Mouse (Mus musculus): ENCODE data around the gene Itpk1. TPM values are rescaled to one million over a fixed set of nuclear protein-coding genes. Genes with fewer than 3 reads are reported as not detected.

Itpk1 gene
- polyA plus RNA-seq, 1 experiment from 2014 or later: 5.5 TPM

GRCm38 (mm10) chr12:102565086-102565485 is 139.6 kb downstream of the Itpk1 start:
- peaks cover 11% of the 10 kb centered on the region for H3K4me1 ChIP-seq (ENCODE audit: control insufficient read depth, low read depth, low read length)
- H3K36me3 ChIP-seq (ENCODE audit: control insufficient read depth, insufficient read depth): no peaks in the 10 kb centered on the region; the same call in 1 of the 2 replicates
- H3K4me3 ChIP-seq (ENCODE audit: low read depth, low read length): no peak overlapping the region
- peak; percentile 92 for ATAC-seq (ENCODE audit: low read depth)
- H3K27ac ChIP-seq (ENCODE audit: low read length): no peak overlapping the region
- WGBS (ENCODE audit: insufficient replicate concordance): 19% methylated on average over 6 of the region's 6 CpGs
- no peak overlapping the region for H3K9ac ChIP-seq (ENCODE audit: low read depth, low read length)
- no peaks in the 10 kb centered on the region for H3K27me3 ChIP-seq (ENCODE audit: control insufficient read depth, insufficient read depth, low read depth, low read length)
- no peak overlapping the region for H3K4me2 ChIP-seq (ENCODE audit: low read depth, low read length)
- no peaks in the 10 kb centered on the region for H3K9me3 ChIP-seq (replicated peaks; ENCODE audit: control insufficient read depth, low read length)

- Histone ChIP-seq H3K4me3 (ENCODE audit: low read depth, low read length) (no peak overlapping the region), H3K9me3 (replicated peaks; ENCODE audit: control insufficient read depth, low read length) (no peaks in the 10 kb centered on the region), H3K9ac (ENCODE audit: low read depth, low read length) (no peak overlapping the region), H3K27ac (ENCODE audit: low read length) (no peak overlapping the region), H3K4me2 (ENCODE audit: low read depth, low read length) (no peak overlapping the region), H3K27me3 (ENCODE audit: control insufficient read depth, insufficient read depth, low read depth, low read length) (peaks cover 16% of the 10 kb centered on the region), H3K36me3 (ENCODE audit: control insufficient read depth, insufficient read depth) (no peaks in the 10 kb centered on the region), H3K4me1 (ENCODE audit: control insufficient read depth, low read depth, low read length) (no peaks in the 10 kb centered on the region; the same call in 1 of the 2 replicates)
- no peak for ATAC-seq (ENCODE audit: low read depth)
- 61% methylated on average over 5 of the region's 5 CpGs for WGBS (ENCODE audit: insufficient replicate concordance)
Measured at GRCm38 (mm10) chr12:102557372-102557771, 147.4 kb downstream of the Itpk1 start.

- no peaks in the 10 kb centered on the region for H3K9me3 ChIP-seq (replicated peaks; ENCODE audit: control insufficient read depth, low read length)
- no peaks in the 10 kb centered on the region for H3K36me3 ChIP-seq (ENCODE audit: control insufficient read depth, insufficient read depth)
- H3K4me1 ChIP-seq (ENCODE audit: control insufficient read depth, low read depth, low read length): peaks cover 6% of the 10 kb centered on the region; the same call in 1 of the 2 replicates
- no peak overlapping the region for H3K4me2 ChIP-seq (ENCODE audit: low read depth, low read length)
- no peak overlapping the region for H3K4me3 ChIP-seq (ENCODE audit: low read depth, low read length)
- no peak for ATAC-seq (ENCODE audit: low read depth)
- no peak overlapping the region for H3K27ac ChIP-seq (ENCODE audit: low read length)
- WGBS (ENCODE audit: insufficient replicate concordance): 52% methylated on average over 3 of the region's 3 CpGs
- H3K27me3 ChIP-seq (ENCODE audit: control insufficient read depth, insufficient read depth, low read depth, low read length): peaks cover 16% of the 10 kb centered on the region
- H3K9ac ChIP-seq (ENCODE audit: low read depth, low read length): no peak overlapping the region
Measured at GRCm38 (mm10) chr12:102555850-102556249, 148.9 kb downstream of the Itpk1 start.

GRCm38 (mm10) chr12:102554721-102555516 is 149.8 kb downstream of the Itpk1 start, which contains the start of gene Chga:
TSS of gene Chga (plus strand) at chr12:102554969.
- ATAC-seq (ENCODE audit: low read depth): no peak
- H3K9ac ChIP-seq (ENCODE audit: low read depth, low read length): no peak within 1 kb of the TSS
- no peak within 1 kb of the TSS for H3K27ac ChIP-seq (ENCODE audit: low read length)
- no peak within 1 kb of the TSS; the same call in 1 of the 2 replicates for H3K4me2 ChIP-seq (ENCODE audit: low read depth, low read length)
- peaks cover 8% of the 10 kb centered on the region; the same call in 1 of the 2 replicates for H3K4me1 ChIP-seq (ENCODE audit: control insufficient read depth, low read depth, low read length)
- no peaks in the 10 kb centered on the region for H3K9me3 ChIP-seq (replicated peaks; ENCODE audit: control insufficient read depth, low read length)
- peak within 1 kb of the TSS; percentile 26; the same call in 1 of the 2 replicates for H3K4me3 ChIP-seq (ENCODE audit: low read depth, low read length)
- 3% methylated on average over 48 of the region's 48 CpGs for WGBS (ENCODE audit: insufficient replicate concordance)
- no peaks in the 10 kb centered on the region for H3K36me3 ChIP-seq (ENCODE audit: control insufficient read depth, insufficient read depth)
- peaks cover 16% of the 10 kb centered on the region for H3K27me3 ChIP-seq (ENCODE audit: control insufficient read depth, insufficient read depth, low read depth, low read length)

- Histone ChIP-seq H3K27me3 (ENCODE audit: control insufficient read depth, insufficient read depth, low read depth, low read length) (peaks cover 16% of the 10 kb centered on the region), H3K4me2 (ENCODE audit: low read depth, low read length) (no peak overlapping the region), H3K4me3 (ENCODE audit: low read depth, low read length) (no peak overlapping the region), H3K9ac (ENCODE audit: low read depth, low read length) (no peak overlapping the region), H3K36me3 (ENCODE audit: control insufficient read depth, insufficient read depth) (no peaks in the 10 kb centered on the region), H3K4me1 (ENCODE audit: control insufficient read depth, low read depth, low read length) (peaks cover 8% of the 10 kb centered on the region; the same call in 1 of the 2 replicates), H3K27ac (ENCODE audit: low read length) (no peak overlapping the region), H3K9me3 (replicated peaks; ENCODE audit: control insufficient read depth, low read length) (no peaks in the 10 kb centered on the region)
- no peak for ATAC-seq (ENCODE audit: low read depth)
- WGBS (ENCODE audit: insufficient replicate concordance): 55% methylated on average over 14 of the region's 14 CpGs
Measured at GRCm38 (mm10) chr12:102553705-102554275, 150.9 kb downstream of the Itpk1 start.

- 53% methylated on average over 6 of the region's 6 CpGs for WGBS (ENCODE audit: insufficient replicate concordance)
Measured at GRCm38 (mm10) chr12:102552001-102552400, 152.7 kb downstream of the Itpk1 start.

GRCm38 (mm10) chr12:102551186-102551585 is 153.5 kb downstream of the Itpk1 start:
- H3K36me3 ChIP-seq (ENCODE audit: control insufficient read depth, insufficient read depth): no peaks in the 10 kb centered on the region
- peak; percentile 82 for ATAC-seq (ENCODE audit: low read depth)
- H3K9ac ChIP-seq (ENCODE audit: low read depth, low read length): no peak overlapping the region
- H3K4me3 ChIP-seq (ENCODE audit: low read depth, low read length): no peak overlapping the region
- peak overlapping the region; percentile 21 for H3K4me2 ChIP-seq (ENCODE audit: low read depth, low read length)
- H3K27ac ChIP-seq (ENCODE audit: low read length): peak overlapping the region; percentile 46; the same call in 1 of the 2 replicates
- peaks cover 16% of the 10 kb centered on the region for H3K27me3 ChIP-seq (ENCODE audit: control insufficient read depth, insufficient read depth, low read depth, low read length)
- WGBS (ENCODE audit: insufficient replicate concordance): 27% methylated on average over 3 of the region's 3 CpGs
- H3K9me3 ChIP-seq (replicated peaks; ENCODE audit: control insufficient read depth, low read length): no peaks in the 10 kb centered on the region
- H3K4me1 ChIP-seq (ENCODE audit: control insufficient read depth, low read depth, low read length): peaks cover 8% of the 10 kb centered on the region; the same call in 1 of the 2 replicates

More at GRCm38 (mm10) chr12:102552001-102552400, 152.7 kb downstream of the Itpk1 start:
- Histone ChIP-seq H3K4me1 (ENCODE audit: control insufficient read depth, low read depth, low read length) (peaks cover 8% of the 10 kb centered on the region; the same call in 1 of the 2 replicates), H3K27ac (ENCODE audit: low read length) (peak overlapping the region; percentile 16; the same call in 1 of the 2 replicates), H3K27me3 (ENCODE audit: control insufficient read depth, insufficient read depth, low read depth, low read length) (peaks cover 16% of the 10 kb centered on the region), H3K4me2 (ENCODE audit: low read depth, low read length) (no peak overlapping the region), H3K9me3 (replicated peaks; ENCODE audit: control insufficient read depth, low read length) (no peaks in the 10 kb centered on the region), H3K4me3 (ENCODE audit: low read depth, low read length) (no peak overlapping the region), H3K36me3 (ENCODE audit: control insufficient read depth, insufficient read depth) (no peaks in the 10 kb centered on the region), H3K9ac (ENCODE audit: low read depth, low read length) (no peak overlapping the region)
- ATAC-seq (ENCODE audit: low read depth): no peak

- peaks cover 15% of the 10 kb centered on the region for H3K27me3 ChIP-seq (ENCODE audit: control insufficient read depth, insufficient read depth, low read depth, low read length)
- no peak for ATAC-seq (ENCODE audit: low read depth)
- no peak overlapping the region for H3K4me3 ChIP-seq (ENCODE audit: low read depth, low read length)
- H3K36me3 ChIP-seq (ENCODE audit: control insufficient read depth, insufficient read depth): no peaks in the 10 kb centered on the region
- H3K4me2 ChIP-seq (ENCODE audit: low read depth, low read length): peak overlapping the region; percentile 21; the same call in 1 of the 2 replicates
- H3K9me3 ChIP-seq (replicated peaks; ENCODE audit: control insufficient read depth, low read length): no peaks in the 10 kb centered on the region
- H3K9ac ChIP-seq (ENCODE audit: low read depth, low read length): no peak overlapping the region
- WGBS (ENCODE audit: insufficient replicate concordance): 4% methylated on average over 11 of the region's 11 CpGs
- peaks cover 8% of the 10 kb centered on the region; the same call in 1 of the 2 replicates for H3K4me1 ChIP-seq (ENCODE audit: control insufficient read depth, low read depth, low read length)
- H3K27ac ChIP-seq (ENCODE audit: low read length): 0 out of 2 replicates have a peak overlapping the region, but pooled peaks have one; percentile 15
Measured at GRCm38 (mm10) chr12:102550529-102550928, 154.2 kb downstream of the Itpk1 start.
